Mouse (Mus musculus): ENCODE results near the gene Myo1e.

DNA sequence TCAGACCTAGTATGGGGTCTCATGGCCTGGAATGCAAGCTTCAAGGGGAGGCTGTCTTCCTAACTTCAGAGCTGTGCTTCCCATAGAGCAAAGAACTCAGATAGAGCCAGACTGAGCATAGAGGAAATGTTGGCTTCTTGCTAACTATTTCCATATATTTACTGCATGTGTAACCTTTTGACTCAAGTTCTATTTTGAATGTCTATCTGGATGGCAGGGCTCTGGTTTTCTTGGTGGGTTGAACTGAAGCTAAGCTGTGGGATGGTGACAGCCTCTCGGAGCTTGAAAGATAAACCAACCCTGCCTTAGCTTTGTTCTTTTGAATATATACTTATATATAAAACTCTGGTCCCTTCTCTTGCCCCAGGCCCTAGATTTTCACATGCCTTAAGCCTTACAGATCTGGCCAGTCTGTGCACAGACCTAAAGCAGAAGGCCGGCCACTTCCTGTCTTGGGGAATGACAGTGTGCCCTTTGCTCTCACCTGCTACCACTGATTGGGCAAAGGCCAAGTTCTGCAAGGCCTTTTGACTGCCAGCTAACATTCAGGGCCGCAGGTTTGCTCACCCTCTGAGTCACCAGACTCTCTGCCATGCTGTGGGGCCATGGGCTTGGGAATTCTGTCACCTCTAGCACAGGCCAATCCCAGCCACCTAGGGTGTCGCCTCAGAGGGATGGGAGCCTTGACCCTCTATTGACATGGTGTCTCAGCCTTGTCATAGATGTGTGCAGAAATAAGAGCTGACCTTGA lies 35.1 kb downstream of the Myo1e start:
- TF ChIP-seq CTCF (IDR thresholded peaks at IDR 0.05; ENCODE audit: borderline replicate concordance, extremely low read depth, insufficient read depth, insufficient read length) (no peak), POLR2A (IDR thresholded peaks at IDR 0.05; ENCODE audit: borderline replicate concordance, extremely low read depth, insufficient read depth, insufficient read length, poor library complexity, severe bottlenecking) (no peak)
